Mouse (Mus musculus) hindbrain, embryonic 11.5 days (tissue): ENCODE data around the gene 3110082I17Rik. TPM values are rescaled to one million over a fixed set of nuclear protein-coding genes. Genes with fewer than 3 reads are reported as not detected.

ENCODE experiments used
- ATAC-seq: fragments of 200-750 bp; cut with Nextera tagmentation; 2 replicates; pipeline ENCODE4 v1.8.0; 2017; ENCODE audit warnings: mild to moderate bottlenecking, moderate TSS enrichment, moderate library complexity; ENCODE audit not compliant: low FRiP score
- DNase-seq: peaks from one replicate; pipeline ENCODE4 v3.0.0-alpha.2; 2015; ENCODE audit warnings: low spot score
- H3K27ac ChIP-seq: fragments of 300-500 bp; sonication (generic); 2 replicates; pipeline ENCODE4 v1.5.1; 2014; ENCODE audit warnings: mild to moderate bottlenecking, low read depth, low read length
- H3K27me3 ChIP-seq: fragments of 300-500 bp; sonication (generic); 2 replicates; pipeline ENCODE4 v1.6.1; 2014; ENCODE audit warnings: mild to moderate bottlenecking, low read length, moderate library complexity, mixed read lengths; ENCODE audit not compliant: control insufficient read depth, insufficient read depth
- H3K36me3 ChIP-seq: fragments of 300-500 bp; sonication (generic); 2 replicates; pipeline ENCODE4 v1.6.1; 2014; ENCODE audit warnings: mild to moderate bottlenecking, low read length, moderate library complexity, mixed read lengths; ENCODE audit not compliant: control insufficient read depth, insufficient read depth
- H3K4me1 ChIP-seq: fragments of 300-500 bp; sonication (generic); replicated peaks from 2 replicates; pipeline ENCODE4 v1.6.1; 2014; ENCODE audit warnings: low read length, mixed read lengths; ENCODE audit not compliant: control insufficient read depth, insufficient read depth
- H3K4me2 ChIP-seq: fragments of 300-500 bp; sonication (generic); replicated peaks from 2 replicates; pipeline ENCODE4 v1.6.1; 2014; ENCODE audit warnings: mild to moderate bottlenecking, low read depth, low read length
- H3K4me3 ChIP-seq: fragments of 300-500 bp; sonication (generic); 2 replicates; pipeline ENCODE4 v1.5.1; 2014; ENCODE audit warnings: low read depth, low read length
- H3K9ac ChIP-seq: fragments of 300-500 bp; sonication (generic); 2 replicates; pipeline ENCODE4 v1.6.1; 2014; ENCODE audit warnings: low read depth, low read length
- H3K9me3 ChIP-seq: fragments of 300-500 bp; sonication (generic); 2 replicates; pipeline ENCODE4 v1.6.1; 2016; ENCODE audit warnings: low read length; ENCODE audit not compliant: control insufficient read depth
- WGBS: fragments of 180-500 bp; shearing (Covaris S2); extraction: QIAGEN DNeasy Blood & Tissue Kit; methylation state at CpG from one replicate; pipeline ENCODE4 v1.1.7; 2014; 5-methylcytosine and 5-hydroxymethylcytosine counted together
- polyA plus RNA-seq: library from polyadenylated mRNA; unstranded; fragments of >200 nt; fragmentation: Nextera tagmentation; extraction: Ambion mirVana; gene quantifications from 2 replicates; pipeline ENCODE4 v1.2.1, GENCODE M21; 2014

3110082I17Rik gene
- polyA plus RNA-seq, 1 experiment from 2014 or later = 29.2 TPM

- DNase-seq = no peak
- Histone ChIP-seq H3K9ac (no peak overlapping the region), H3K36me3 (no peaks in the 10 kb centered on the region), H3K27me3 (no peaks in the 10 kb centered on the region), H3K4me2 (no peak overlapping the region), H3K27ac (no peak overlapping the region), H3K4me1 (no peaks in the 10 kb centered on the region), H3K4me3 (no peak overlapping the region), H3K9me3 (no peaks in the 10 kb centered on the region)
- WGBS = over 99% methylated on average over 6 of the region's 6 CpGs
- ATAC-seq = no peak
Observed at GRCm38 (mm10) chr5:139411117-139411516, 49.2 kb downstream of the 3110082I17Rik start.

- no peak for DNase-seq
- no peaks in the 10 kb centered on the region for H3K27me3 ChIP-seq
- H3K4me3 ChIP-seq = no peak overlapping the region
- H3K27ac ChIP-seq = no peak overlapping the region
- H3K9ac ChIP-seq = no peak overlapping the region
- WGBS = 81% methylated on average over 4 of the region's 4 CpGs
- H3K4me2 ChIP-seq = no peak overlapping the region
- no peaks in the 10 kb centered on the region for H3K36me3 ChIP-seq
- no peak for ATAC-seq
- H3K9me3 ChIP-seq = no peaks in the 10 kb centered on the region
- no peaks in the 10 kb centered on the region for H3K4me1 ChIP-seq
Observed at GRCm38 (mm10) chr5:139410056-139410455, 50.3 kb downstream of the 3110082I17Rik start.

GRCm38 (mm10) chr5:139409412-139409811, 50.9 kb downstream of the 3110082I17Rik start:
- ATAC-seq = no peak
- 89% methylated on average over 12 of the region's 12 CpGs for WGBS
- no peaks in the 10 kb centered on the region for H3K36me3 ChIP-seq
- no peak overlapping the region for H3K9ac ChIP-seq
- no peaks in the 10 kb centered on the region for H3K27me3 ChIP-seq
- no peak overlapping the region for H3K27ac ChIP-seq
- DNase-seq = no peak
- no peak overlapping the region for H3K4me2 ChIP-seq
- no peaks in the 10 kb centered on the region for H3K4me1 ChIP-seq
- no peak overlapping the region for H3K4me3 ChIP-seq
- no peaks in the 10 kb centered on the region for H3K9me3 ChIP-seq

- Histone ChIP-seq H3K4me2 (no peak overlapping the region), H3K4me1 (no peaks in the 10 kb centered on the region), H3K36me3 (no peaks in the 10 kb centered on the region), H3K27me3 (no peaks in the 10 kb centered on the region), H3K9ac (no peak overlapping the region), H3K27ac (no peak overlapping the region), H3K4me3 (no peak overlapping the region), H3K9me3 (no peaks in the 10 kb centered on the region)
- DNase-seq = no peak
- 93% methylated on average over 7 of the region's 7 CpGs for WGBS
- no peak for ATAC-seq
Observed at GRCm38 (mm10) chr5:139408511-139408910, 51.8 kb downstream of the 3110082I17Rik start.

GRCm38 (mm10) chr5:139407121-139407885, 53.0 kb downstream of the 3110082I17Rik start:
- Histone ChIP-seq H3K36me3 (no peaks in the 10 kb centered on the region), H3K4me2 (no peak overlapping the region), H3K9me3 (no peaks in the 10 kb centered on the region), H3K4me1 (no peaks in the 10 kb centered on the region), H3K27ac (no peak overlapping the region), H3K27me3 (no peaks in the 10 kb centered on the region), H3K4me3 (no peak overlapping the region), H3K9ac (no peak overlapping the region)
- 84% methylated on average over 14 of the region's 14 CpGs for WGBS
- DNase-seq (no peak), ATAC-seq (no peak)

GRCm38 (mm10) chr5:139405953-139406352, 54.4 kb downstream of the 3110082I17Rik start:
- WGBS = 82% methylated on average over 3 of the region's 3 CpGs
- no peaks in the 10 kb centered on the region for H3K9me3 ChIP-seq
- H3K4me2 ChIP-seq = no peak overlapping the region
- no peaks in the 10 kb centered on the region for H3K27me3 ChIP-seq
- no peaks in the 10 kb centered on the region for H3K4me1 ChIP-seq
- H3K36me3 ChIP-seq = no peaks in the 10 kb centered on the region
- H3K9ac ChIP-seq = no peak overlapping the region
- DNase-seq (no peak), ATAC-seq (no peak)
- no peak overlapping the region for H3K27ac ChIP-seq
- no peak overlapping the region for H3K4me3 ChIP-seq

GRCm38 (mm10) chr5:139405478-139405877, 54.8 kb downstream of the 3110082I17Rik start:
- H3K4me2 ChIP-seq = no peak overlapping the region
- no peaks in the 10 kb centered on the region for H3K4me1 ChIP-seq
- ATAC-seq (no peak), DNase-seq (no peak)
- no peak overlapping the region for H3K4me3 ChIP-seq
- no peaks in the 10 kb centered on the region for H3K27me3 ChIP-seq
- 0 out of 2 replicates have a peak overlapping the region, but pooled peaks have one; percentile 17 for H3K27ac ChIP-seq
- no peaks in the 10 kb centered on the region for H3K36me3 ChIP-seq
- no peak overlapping the region for H3K9ac ChIP-seq
- 78% methylated on average over 7 of the region's 7 CpGs for WGBS
- H3K9me3 ChIP-seq = no peaks in the 10 kb centered on the region

- Histone ChIP-seq H3K36me3 (no peaks in the 10 kb centered on the region), H3K9ac (no peak within 1 kb of the TSS), H3K27me3 (no peaks in the 10 kb centered on the region), H3K4me2 (no peak within 1 kb of the TSS), H3K4me1 (no peaks in the 10 kb centered on the region), H3K4me3 (no peak within 1 kb of the TSS), H3K9me3 (no peaks in the 10 kb centered on the region), H3K27ac (0 out of 2 replicates have a peak within 1 kb of the TSS, but pooled peaks have one; percentile 17)
- ATAC-seq (no peak), DNase-seq (no peak)
- 83% methylated on average over 6 of the region's 6 CpGs for WGBS
Observed at GRCm38 (mm10) chr5:139404801-139405401, 55.4 kb downstream of the 3110082I17Rik start, which contains the start of gene C130050O18Rik. C130050O18Rik (plus strand) TSS chr5:139405280.
